Mouse (Mus musculus) erythroid progenitor cell, adult 5-6 weeks (primary cell): ENCODE data around the gene Elovl2. TPM values are rescaled to one million over a fixed set of nuclear protein-coding genes. Genes with fewer than 3 reads are reported as not detected.
"Not testable (repeated sequence)": the region's sequence is repeated elsewhere in the genome, so short reads cannot be mapped to it uniquely, and the experiment has no call there.

Source experiments
- ATAC-seq: replicated peaks from 2 replicates; pipeline ENCODE4 v1.8.0; 2016; ENCODE audit warnings: moderate number of reproducible peaks, mild to moderate bottlenecking, moderate TSS enrichment, inconsistent platforms; ENCODE audit not compliant: poor library complexity, low FRiP score, severe bottlenecking
- total RNA-seq, 2 experiments: library from RNA; stranded (forward) in 1 of 2; stranded (reverse) in 1 of 2; fragments of 150-400 nt in 1 of 2; fragments of 186-747, 209-891 nt in 1 of 2; gene quantifications; 2 replicates each; pipeline versions ENCODE4 v1.2.3 to v1.2.4; 2015 to 2017; ENCODE audit warnings: low replicate concordance in 2 of 2

Elovl2 gene
- total RNA-seq (2015; ENCODE audit: low replicate concordance): not detected in 2 replicates
- not detected in 2 replicates for total RNA-seq (2017; ENCODE audit: low replicate concordance)

GRCm38 (mm10) chr13:41220304-41220834, at the start of gene Elovl2:
Gene Elovl2, minus strand, starts transcription at chr13:41220405.
- ATAC-seq: no peak

- no peak for ATAC-seq
Observed at GRCm38 (mm10) chr13:41267827-41268408, 47.7 kb upstream of the Elovl2 start.

GRCm38 (mm10) chr13:41263304-41264006, 43.2 kb upstream of the Elovl2 start:
- no peak for ATAC-seq

GRCm38 (mm10) chr13:41261617-41262016, 41.4 kb upstream of the Elovl2 start:
- ATAC-seq: not testable (repeated sequence)

- no peak for ATAC-seq
Observed at GRCm38 (mm10) chr13:41257851-41258250, 37.6 kb upstream of the Elovl2 start.

- ATAC-seq: no peak
Observed at GRCm38 (mm10) chr13:41256962-41257361, 36.8 kb upstream of the Elovl2 start.

- ATAC-seq: no peak
Observed at GRCm38 (mm10) chr13:41256126-41256525, 35.9 kb upstream of the Elovl2 start.

GRCm38 (mm10) chr13:41252736-41253135, 32.5 kb upstream of the Elovl2 start:
- no peak for ATAC-seq

GRCm38 (mm10) chr13:41252141-41252540, 31.9 kb upstream of the Elovl2 start:
- no peak for ATAC-seq

- no peak for ATAC-seq
Observed at GRCm38 (mm10) chr13:41251667-41252066, 31.5 kb upstream of the Elovl2 start.

- not testable (repeated sequence) for ATAC-seq
Observed at GRCm38 (mm10) chr13:41251232-41251631, 31.0 kb upstream of the Elovl2 start.

GRCm38 (mm10) chr13:41250318-41250981, 30.2 kb upstream of the Elovl2 start:
- ATAC-seq: no peak; the same call in 1 of the 2 replicates

GRCm38 (mm10) chr13:41249538-41250317, 29.5 kb upstream of the Elovl2 start, which contains the start of gene Smim13:
Gene Smim13, plus strand, starts transcription at chr13:41249844.
- peak; percentile 98 for ATAC-seq

GRCm38 (mm10) chr13:41248751-41249520, 28.7 kb upstream of the Elovl2 start:
- peak; percentile 46 for ATAC-seq

- ATAC-seq: no peak
Observed at GRCm38 (mm10) chr13:41244306-41244830, 24.2 kb upstream of the Elovl2 start.

GRCm38 (mm10) chr13:41241557-41241956, 21.4 kb upstream of the Elovl2 start:
- no peak for ATAC-seq

- 0 out of 2 replicates have a peak, but pooled peaks have one; percentile 50 for ATAC-seq
Observed at GRCm38 (mm10) chr13:41238805-41239130, 18.6 kb upstream of the Elovl2 start.

GRCm38 (mm10) chr13:41238035-41238804, 18.0 kb upstream of the Elovl2 start:
- 0 out of 2 replicates have a peak, but pooled peaks have one; percentile 16 for ATAC-seq
